Mouse (Mus musculus) c-Kit-positive CD71-negative TER-119-negative erythroid progenitor cells, embryonic 14.5 days (primary cell): ENCODE results near the gene 4932411N23Rik.
"Not testable (repeated sequence)": the region's sequence is repeated elsewhere in the genome, so short reads cannot be mapped to it uniquely, and the experiment has no call there.

Experiments used
- DNase-seq: peaks from one replicate; pipeline ENCODE4 v3.0.0-alpha.2; 2013; ENCODE audit warnings: low read depth

The 4932411N23Rik gene

DNA sequence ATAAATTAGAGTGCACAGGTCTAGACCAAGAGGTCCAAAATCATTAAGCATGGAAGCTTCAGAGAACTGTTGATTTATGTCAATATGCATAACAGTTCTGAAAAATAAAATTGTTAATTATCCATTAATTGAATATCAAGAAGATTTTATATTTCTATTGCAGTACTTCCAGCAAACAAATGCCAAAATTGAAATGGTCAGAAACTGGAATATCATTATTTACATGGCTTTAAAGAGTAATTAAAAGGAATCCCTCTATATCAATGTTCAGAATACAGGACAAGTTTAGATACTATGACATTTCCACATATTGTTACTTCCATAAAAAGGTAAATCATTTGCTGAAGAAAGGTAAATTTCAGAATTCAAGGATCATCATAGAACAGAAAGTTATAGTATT lies at the start of gene 4932411N23Rik:
4932411N23Rik (minus strand) TSS at position 101 of the 400 bp plus-strand sequence.
- DNase-seq: no peak

DNA sequence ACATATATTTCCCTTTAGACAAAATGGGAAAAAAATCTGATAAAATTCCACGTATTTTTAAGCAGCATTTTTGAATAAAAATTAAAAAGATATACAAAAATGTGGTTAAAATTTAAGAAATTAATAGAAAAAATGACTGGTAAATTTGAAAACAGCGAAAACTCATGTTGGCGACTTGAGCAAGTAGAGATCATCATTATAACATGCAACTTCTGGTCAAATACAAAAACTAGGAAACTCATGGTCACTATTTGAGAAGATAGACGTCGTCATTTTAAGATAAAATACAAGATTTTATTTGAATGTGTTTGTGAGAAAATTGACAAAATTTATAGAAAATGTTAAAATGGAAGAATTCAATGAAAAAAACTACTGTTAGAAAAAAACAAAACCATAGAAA lies 35.8 kb downstream of the 4932411N23Rik start:
- DNase-seq: no peak

DNA sequence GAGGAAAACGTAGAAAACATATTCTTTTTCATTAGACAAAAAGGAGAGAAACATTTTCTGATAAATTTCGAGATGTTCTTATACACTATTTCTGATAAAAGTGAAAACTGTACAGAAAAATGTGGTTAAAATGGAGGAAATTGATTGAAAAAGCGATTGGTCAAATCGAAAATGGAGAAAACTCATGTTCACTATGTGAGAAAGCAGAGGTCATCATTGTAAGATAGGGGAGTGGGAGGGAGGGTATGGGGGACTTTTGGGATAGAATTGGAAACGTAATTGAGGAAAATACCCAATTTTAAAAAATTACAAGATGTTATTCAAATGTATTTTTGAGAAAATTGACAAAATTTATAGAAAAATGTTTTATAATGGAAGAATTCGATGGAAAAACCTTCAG lies 38.0 kb downstream of the 4932411N23Rik start:
- not testable (repeated sequence) for DNase-seq

DNA sequence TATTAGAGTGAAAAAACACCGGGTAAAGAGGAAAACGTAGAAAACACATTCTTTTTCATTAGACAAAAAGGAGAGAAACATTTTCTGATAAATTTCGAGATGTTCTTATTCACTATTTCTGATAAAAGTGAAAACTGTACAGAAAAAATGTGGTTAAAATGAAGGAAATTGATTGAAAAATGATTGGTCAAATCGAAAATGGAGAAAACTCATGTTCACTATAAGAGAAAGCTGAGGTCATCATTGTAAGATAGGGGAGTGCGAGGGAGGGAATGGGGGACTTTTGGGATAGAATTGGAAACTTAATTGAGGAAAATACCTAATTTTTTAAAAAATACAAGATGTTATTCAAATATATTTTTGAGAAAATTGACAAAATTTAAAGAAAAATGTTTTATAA lies 40.8 kb downstream of the 4932411N23Rik start:
- not testable (repeated sequence) for DNase-seq

DNA sequence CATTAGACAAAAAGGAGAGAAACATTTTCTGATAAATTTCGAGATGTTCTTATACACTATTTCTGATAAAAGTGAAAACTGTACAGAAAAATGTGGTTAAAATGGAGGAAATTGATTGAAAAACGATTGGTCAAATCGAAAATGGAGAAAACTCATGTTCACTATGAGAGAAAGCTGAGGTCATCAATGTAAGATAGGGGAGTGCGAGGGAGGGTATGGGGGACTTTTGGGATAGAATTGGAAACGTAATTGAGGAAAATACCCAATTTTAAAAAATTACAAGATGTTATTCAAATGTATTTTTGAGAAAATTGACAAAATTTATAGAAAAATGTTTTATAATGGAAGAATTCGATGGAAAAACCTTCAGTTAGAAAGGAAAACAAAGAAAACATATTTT lies 42.2 kb downstream of the 4932411N23Rik start:
- not testable (repeated sequence) for DNase-seq
